Mouse (Mus musculus): ENCODE results near the gene 9530003J23Rik.
"Not testable (repeated sequence)": the region's sequence is repeated elsewhere in the genome, so short reads cannot be mapped to it uniquely, and the experiment has no call there.

Gene 9530003J23Rik

DNA sequence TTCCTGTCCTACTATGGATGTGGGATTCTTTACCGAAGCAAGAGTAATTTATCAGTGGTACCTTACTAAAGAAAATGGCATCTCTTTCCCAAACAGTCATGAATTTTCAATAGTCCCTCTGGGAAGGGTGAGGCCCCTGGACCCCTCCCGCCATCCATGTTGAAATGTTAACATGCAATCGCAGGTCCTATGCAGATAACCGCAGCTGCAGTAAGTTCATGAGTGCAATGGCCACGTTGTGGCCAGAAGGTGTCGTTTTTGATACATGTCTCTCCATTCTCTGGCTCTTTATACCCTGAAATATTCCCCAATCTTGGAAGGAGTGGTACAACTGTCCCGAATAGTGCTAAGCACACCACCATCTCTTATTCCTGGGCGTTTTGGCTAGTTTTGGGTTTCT, 13.4 kb downstream of the 9530003J23Rik start:
- peak; percentile 68 for DNase-seq (ENCODE audit: low read depth, low spot score)

- peak; percentile 92 for DNase-seq (ENCODE audit: low read depth, low spot score)
Measured at GRCm38 (mm10) chr10:117224102-117224990, 14.2 kb downstream of the 9530003J23Rik start, which contains the start of gene Yeats4. Gene Yeats4, minus strand, starts transcription at chr10:117224507.

DNA sequence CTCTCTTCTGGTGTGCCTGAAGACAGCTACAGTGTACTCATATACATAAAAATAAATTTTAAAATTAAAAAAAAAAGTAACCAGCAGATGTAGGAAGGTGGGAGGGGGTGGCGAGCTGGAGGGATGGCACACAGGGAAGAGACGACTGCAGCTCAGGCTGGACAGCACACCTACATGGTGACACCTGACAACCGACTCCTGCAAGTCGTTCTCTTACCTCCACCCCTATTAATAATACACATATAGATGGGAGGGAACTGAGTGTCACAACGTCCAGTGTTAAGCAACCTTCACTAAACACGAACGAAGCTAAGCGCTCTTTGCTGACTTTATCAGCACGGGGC, 14.8 kb downstream of the 9530003J23Rik start:
- DNase-seq (ENCODE audit: low read depth, low spot score) = no peak

GRCm38 (mm10) chr10:117222821-117223220, 15.7 kb downstream of the 9530003J23Rik start:
- no peak for DNase-seq (ENCODE audit: low read depth, low spot score)

DNA sequence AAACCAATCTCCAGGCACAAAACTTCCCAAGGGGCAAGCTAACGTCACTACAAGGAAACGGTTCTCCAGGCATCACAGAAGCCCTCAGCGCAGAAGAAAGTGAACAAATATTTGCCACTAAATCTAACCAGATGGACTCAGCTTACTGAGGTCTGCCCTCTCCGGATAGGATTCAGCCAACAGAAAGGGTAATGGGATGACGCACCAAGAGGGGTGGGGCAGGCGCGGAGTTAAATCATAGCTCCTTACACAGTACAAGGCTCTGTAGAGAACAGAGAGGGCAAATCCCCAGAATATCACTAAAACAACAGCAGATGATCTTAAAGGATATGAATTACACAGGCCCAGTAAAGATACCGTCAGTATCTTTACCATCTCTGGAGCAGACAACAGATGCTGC, 20.2 kb downstream of the 9530003J23Rik start:
- no peak for DNase-seq (ENCODE audit: low read depth, low spot score)

DNA sequence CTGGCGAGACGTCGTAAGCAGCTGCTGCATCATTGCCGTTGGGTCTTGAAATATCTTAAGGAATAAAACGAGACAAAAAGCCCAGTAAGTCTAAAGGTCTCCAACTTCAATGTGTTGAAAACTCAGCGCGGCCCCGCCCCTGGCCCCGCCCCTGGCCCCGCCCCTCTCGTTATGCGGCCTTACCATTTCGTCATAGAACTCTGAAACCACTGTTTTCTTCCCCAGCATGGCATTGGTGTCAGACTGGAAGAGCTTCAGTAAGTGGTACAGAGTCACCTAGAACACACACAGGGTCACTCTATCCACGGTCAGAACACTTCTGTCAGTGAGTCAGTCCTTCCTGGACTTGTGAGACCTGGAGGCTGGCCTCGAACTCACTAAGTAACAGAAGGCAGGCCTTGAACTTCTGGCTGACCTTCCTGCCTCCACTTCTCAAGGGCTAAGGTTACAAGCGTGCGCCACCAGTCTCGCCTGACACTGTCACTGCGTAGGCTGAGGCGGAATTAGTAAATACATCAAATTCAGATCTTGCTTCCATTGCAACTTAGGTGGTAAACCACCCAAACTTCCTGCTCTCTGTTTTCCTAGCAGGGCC, 21.2 kb downstream of the 9530003J23Rik start:
- peak; percentile 37 for DNase-seq (ENCODE audit: low read depth, low spot score)

DNA sequence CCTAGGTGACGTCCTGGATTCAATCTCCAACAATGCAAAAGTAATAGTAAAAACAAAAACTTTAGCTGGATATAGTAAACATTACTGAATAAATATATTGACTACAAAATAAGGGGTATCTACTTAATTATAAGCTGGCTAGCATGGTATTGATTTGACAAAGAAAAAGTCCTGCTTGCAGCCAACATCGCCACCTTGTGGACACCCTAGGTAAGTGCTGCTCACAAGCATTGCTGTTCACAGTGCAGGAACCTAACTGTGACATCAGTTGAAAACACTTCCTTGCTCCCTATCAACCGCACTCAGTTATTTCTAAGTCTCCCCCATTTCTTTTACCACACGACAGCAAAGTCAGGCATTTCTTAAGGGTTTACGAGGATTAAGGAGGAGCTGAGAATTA, 21.7 kb downstream of the 9530003J23Rik start:
- peak; percentile 67 for DNase-seq (ENCODE audit: low read depth, low spot score)

DNA sequence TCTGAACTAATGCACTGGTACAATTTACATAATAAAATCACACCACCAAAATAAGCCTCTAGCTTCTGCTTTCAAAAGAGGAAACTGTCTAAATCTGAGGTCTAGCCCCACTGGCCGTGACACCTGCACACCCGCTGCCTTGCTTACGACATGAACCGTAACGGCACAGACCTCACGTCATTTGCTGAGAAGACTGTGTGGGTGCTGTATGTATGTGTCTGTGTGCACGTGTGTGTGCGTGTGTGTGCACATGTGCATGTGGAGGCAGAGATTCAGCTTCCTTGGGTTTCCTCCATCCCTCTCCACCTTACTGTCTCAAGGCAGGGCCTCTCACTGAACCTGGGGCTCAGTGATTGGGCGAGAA, 22.4 kb downstream of the 9530003J23Rik start:
- no peak for DNase-seq (ENCODE audit: low read depth, low spot score)

- DNase-seq (ENCODE audit: low read depth, low spot score) = no peak
Measured at GRCm38 (mm10) chr10:117215409-117216131, 22.9 kb downstream of the 9530003J23Rik start.

- DNase-seq (ENCODE audit: low read depth, low spot score) = no peak
Measured at GRCm38 (mm10) chr10:117211023-117211422, 27.5 kb downstream of the 9530003J23Rik start.

DNA sequence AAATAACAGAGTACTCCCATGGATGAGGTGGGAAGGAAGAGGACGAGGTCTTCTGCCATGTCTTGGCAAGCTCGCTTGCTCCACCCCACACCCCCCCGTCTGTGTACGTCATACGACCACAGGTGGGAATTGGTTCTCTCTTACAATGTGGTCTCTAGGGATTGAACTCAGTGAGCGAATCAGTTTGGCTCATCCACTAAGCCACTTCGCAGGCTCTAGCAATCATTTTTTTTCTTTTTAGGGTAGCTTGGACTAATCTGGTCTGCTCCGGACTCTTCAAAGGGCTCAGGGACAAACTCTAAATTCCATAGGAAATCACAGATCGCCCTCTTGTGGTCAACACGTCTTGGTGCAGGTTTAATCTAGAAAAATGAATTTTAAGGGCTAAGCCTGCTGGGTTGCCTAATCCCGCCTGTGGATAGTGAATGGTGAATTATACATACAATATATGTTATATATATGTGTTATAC, 29.0 kb downstream of the 9530003J23Rik start:
- peak; percentile 87 for DNase-seq (ENCODE audit: low read depth, low spot score)

GRCm38 (mm10) chr10:117208787-117209186, 29.7 kb downstream of the 9530003J23Rik start:
- not testable (repeated sequence) for DNase-seq (ENCODE audit: low read depth, low spot score)

DNA sequence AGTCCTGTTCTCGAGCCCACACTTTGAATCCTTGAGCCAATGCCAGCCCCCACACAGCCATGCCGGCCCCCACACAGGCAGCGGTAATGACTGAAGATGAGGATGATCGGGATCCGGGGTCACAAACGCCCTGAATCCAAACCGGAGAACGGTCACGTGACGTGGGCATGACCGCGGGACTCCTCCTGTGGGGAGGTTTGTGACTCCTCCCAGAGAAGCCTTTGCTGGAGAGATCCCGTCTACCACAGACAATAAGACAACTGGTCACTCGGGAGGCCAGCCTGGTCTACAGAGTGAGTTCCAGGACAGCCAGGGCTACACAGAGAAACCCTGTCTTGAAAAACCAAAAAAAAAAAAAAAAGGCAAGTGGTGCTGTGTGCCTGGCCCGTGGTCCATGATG, 30.3 kb downstream of the 9530003J23Rik start:
- DNase-seq (ENCODE audit: low read depth, low spot score) = peak; percentile 27

DNA sequence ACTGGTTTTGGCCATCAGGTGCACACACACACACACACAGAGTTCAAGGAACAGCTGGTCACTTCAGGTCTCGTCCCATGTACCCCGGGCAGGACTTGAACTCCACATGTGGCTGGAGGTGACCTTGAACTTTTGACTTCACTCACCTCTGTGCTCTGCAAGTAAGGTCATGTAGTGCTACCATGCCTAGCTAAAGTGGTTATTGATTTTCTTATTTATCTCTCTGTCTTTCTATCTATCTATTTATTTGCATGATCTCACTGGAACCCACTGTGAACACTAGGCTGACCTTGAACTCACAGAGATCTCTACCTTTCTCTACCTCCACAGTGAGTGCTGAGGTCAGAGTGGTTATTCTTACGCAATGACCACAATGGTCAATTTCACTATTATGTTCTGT, 32.4 kb downstream of the 9530003J23Rik start:
- no peak for DNase-seq (ENCODE audit: low read depth, low spot score)

- DNase-seq (ENCODE audit: low read depth, low spot score) = no peak
Measured at GRCm38 (mm10) chr10:117203558-117203981, 34.9 kb downstream of the 9530003J23Rik start.

GRCm38 (mm10) chr10:117202981-117203557, 35.4 kb downstream of the 9530003J23Rik start:
- no peak for DNase-seq (ENCODE audit: low read depth, low spot score)

DNA sequence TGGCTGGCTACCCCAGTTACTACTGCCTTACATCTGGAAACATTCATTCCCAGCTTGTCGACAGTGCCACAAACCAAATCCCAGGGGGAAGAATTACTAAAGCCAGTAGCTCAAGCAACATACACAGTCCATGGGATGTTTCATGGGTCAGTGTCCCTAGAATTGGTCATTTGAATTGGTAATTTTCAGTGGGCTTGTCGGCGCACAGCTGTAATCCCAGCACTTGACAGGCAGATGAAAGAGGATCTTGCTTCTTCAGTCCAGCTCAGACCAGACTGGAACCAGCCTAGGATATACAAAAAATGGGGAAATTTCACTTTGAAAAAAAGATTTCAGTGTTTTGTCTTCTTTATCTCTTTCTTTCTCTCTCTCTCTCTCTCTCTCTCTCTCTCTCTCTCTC, 38.8 kb downstream of the 9530003J23Rik start:
- no peak for DNase-seq (ENCODE audit: low read depth, low spot score)

GRCm38 (mm10) chr10:117196696-117197095, 41.8 kb downstream of the 9530003J23Rik start:
- no peak for DNase-seq (ENCODE audit: low read depth, low spot score)

- DNase-seq (ENCODE audit: low read depth, low spot score) = no peak
Measured at GRCm38 (mm10) chr10:117195748-117196147, 42.8 kb downstream of the 9530003J23Rik start.

GRCm38 (mm10) chr10:117195005-117195404, 43.5 kb downstream of the 9530003J23Rik start:
- no peak for DNase-seq (ENCODE audit: low read depth, low spot score)

GRCm38 (mm10) chr10:117193364-117193763, 45.1 kb downstream of the 9530003J23Rik start:
- no peak for DNase-seq (ENCODE audit: low read depth, low spot score)

Measured in ES-CJ7 (cell line).